ENCODE assay signal across 8 mouse cellular contexts in the genomic region with DNA sequence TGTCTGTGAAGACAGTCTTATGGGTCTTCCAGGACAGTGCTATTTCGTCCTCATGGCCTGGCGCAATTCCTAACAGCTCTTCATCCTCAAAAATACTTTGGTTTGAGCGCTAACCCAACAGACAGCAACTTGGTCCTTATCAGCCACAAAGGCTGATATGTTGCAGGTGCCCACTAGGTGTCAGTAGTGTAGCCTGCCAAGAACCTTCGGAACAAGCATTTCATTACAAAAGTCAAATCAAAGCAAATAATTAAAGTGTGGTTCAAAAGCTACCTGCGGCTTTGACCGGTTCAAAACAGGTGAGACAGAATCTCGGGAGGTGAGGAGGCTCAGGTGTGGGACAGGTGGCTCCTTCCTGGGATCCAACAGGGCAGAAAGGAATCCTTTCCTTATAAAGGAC. TPM values are rescaled to one million over a fixed set of nuclear protein-coding genes. Genes with fewer than 3 reads are reported as not detected.
DNase-seq lines count a peak whose midpoint lies in the region; ATAC-seq lines count a peak whose summit lies in the region.

Gene Slc9a4, plus strand, starts transcription at position 298 of the 400 bp plus-strand sequence.

- H3K4me2 ChIP-seq in liver, embryonic 11.5 days, result no peak within 1 kb of the TSS
- H3K4me2 ChIP-seq in forebrain, embryonic 13.5 days, result peak within 1 kb of the TSS; percentile 18; the same call in 1 of the 2 replicates
- peak within 1 kb of the TSS; percentile 44 for H3K4me2 ChIP-seq in intestine, embryonic 15.5 days (replicated peaks)
- H3K4me2 ChIP-seq in neural tube, embryonic 15.5 days, result peak within 1 kb of the TSS; percentile 46

- DNase-seq in liver, result peak; percentile 27
- DNase-seq in liver, embryonic 11.5 days (ENCODE audit: low spot score), result no peak
- DNase-seq in adipocyte (ENCODE audit: low spot score), result peak; percentile 55
- peak; percentile 29 for DNase-seq in left cerebral cortex, postnatal 4 days
- no peak for DNase-seq in testis, postnatal 10 days (ENCODE audit: low spot score)

- intact Hi-C loops in left cerebral cortex, postnatal 4 days (cut with DNase I), result loop anchor here (5.0 to 10.0 kb wide), 2 partner anchors 185 to 268 kb away; no protein-coding TSS in a partner anchor

- no peak for ATAC-seq in liver, embryonic 11.5 days (replicated peaks; ENCODE audit: low FRiP score)
- no peak for ATAC-seq in forebrain, embryonic 13.5 days
- ATAC-seq in intestine, embryonic 15.5 days, result peak; percentile 41; the same call in 1 of the 2 replicates
- no peak for ATAC-seq in neural tube, embryonic 15.5 days (ENCODE audit: low FRiP score)

- H3K36me3 ChIP-seq in liver, embryonic 11.5 days (ENCODE audit: control insufficient read depth, insufficient read depth, low read length), result no peaks in the 10 kb centered on the region
- no peaks in the 10 kb centered on the region for H3K36me3 ChIP-seq in forebrain, embryonic 13.5 days (ENCODE audit: poor library complexity, severe bottlenecking)
- no peaks in the 10 kb centered on the region for H3K36me3 ChIP-seq in intestine, embryonic 15.5 days
- no peaks in the 10 kb centered on the region for H3K36me3 ChIP-seq in neural tube, embryonic 15.5 days

- 0 out of 2 replicates have a peak, but pooled peaks cover 2% of the 10 kb centered on the region for H3K27me3 ChIP-seq in liver, embryonic 11.5 days (replicated peaks; ENCODE audit: control insufficient read depth, insufficient read depth, low read length)
- no peaks in the 10 kb centered on the region for H3K27me3 ChIP-seq in forebrain, embryonic 13.5 days
- H3K27me3 ChIP-seq in intestine, embryonic 15.5 days (replicated peaks), result no peaks in the 10 kb centered on the region
- H3K27me3 ChIP-seq in neural tube, embryonic 15.5 days (replicated peaks), result no peaks in the 10 kb centered on the region

- no peak within 1 kb of the TSS for H3K9ac ChIP-seq in liver, embryonic 11.5 days (ENCODE audit: low read depth, low read length)
- no peak within 1 kb of the TSS for H3K9ac ChIP-seq in forebrain, embryonic 13.5 days
- H3K9ac ChIP-seq in intestine, embryonic 15.5 days, result no peak within 1 kb of the TSS
- no peak within 1 kb of the TSS for H3K9ac ChIP-seq in neural tube, embryonic 15.5 days (replicated peaks)

- WGBS in liver, embryonic 11.5 days, result 14% methylated on average over 7 of the region's 7 CpGs
- 18% methylated on average over 7 of the region's 7 CpGs for WGBS in forebrain, embryonic 13.5 days
- WGBS in intestine, embryonic 15.5 days, result 14% methylated on average over 7 of the region's 7 CpGs
- 11% methylated on average over 7 of the region's 7 CpGs for WGBS in neural tube, embryonic 15.5 days

- H3K27ac ChIP-seq in liver, embryonic 11.5 days (ENCODE audit: low read depth, low read length), result no peak within 1 kb of the TSS
- no peak within 1 kb of the TSS for H3K27ac ChIP-seq in forebrain, embryonic 13.5 days
- H3K27ac ChIP-seq in intestine, embryonic 15.5 days, result no peak within 1 kb of the TSS
- H3K27ac ChIP-seq in neural tube, embryonic 15.5 days (replicated peaks), result no peak within 1 kb of the TSS

- no peaks in the 10 kb centered on the region for H3K4me1 ChIP-seq in liver, embryonic 11.5 days (replicated peaks; ENCODE audit: control insufficient read depth, insufficient read depth, low read length)
- no peaks in the 10 kb centered on the region for H3K4me1 ChIP-seq in forebrain, embryonic 13.5 days
- no peaks in the 10 kb centered on the region for H3K4me1 ChIP-seq in intestine, embryonic 15.5 days (replicated peaks)
- H3K4me1 ChIP-seq in neural tube, embryonic 15.5 days, result peaks cover 3% of the 10 kb centered on the region

- no peak within 1 kb of the TSS for H3K4me3 ChIP-seq in liver, embryonic 11.5 days (ENCODE audit: low read depth, low read length)
- H3K4me3 ChIP-seq in forebrain, embryonic 13.5 days, result no peak within 1 kb of the TSS
- H3K4me3 ChIP-seq in intestine, embryonic 15.5 days (replicated peaks), result no peak within 1 kb of the TSS
- 0 out of 2 replicates have a peak within 1 kb of the TSS, but pooled peaks have one; percentile 15 for H3K4me3 ChIP-seq in neural tube, embryonic 15.5 days (replicated peaks)

- no peaks in the 10 kb centered on the region for H3K9me3 ChIP-seq in liver, embryonic 11.5 days (ENCODE audit: control insufficient read depth, low read length)
- no peaks in the 10 kb centered on the region for H3K9me3 ChIP-seq in forebrain, embryonic 13.5 days (replicated peaks)
- H3K9me3 ChIP-seq in intestine, embryonic 15.5 days, result no peaks in the 10 kb centered on the region
- no peaks in the 10 kb centered on the region for H3K9me3 ChIP-seq in neural tube, embryonic 15.5 days (replicated peaks)

RNA-seq across cellular contexts. Expression of gene Slc9a4, which starts in this region (rescaled TPM):
- polyA plus RNA-seq in liver, embryonic 11.5 days (2014; fragmentation: Nextera tagmentation; extraction: Ambion mirVana), result not detected in 2 replicates
- not detected in 2 replicates for polyA plus RNA-seq in forebrain, embryonic 13.5 days (2015; fragmentation: Nextera tagmentation; extraction: Ambion mirVana)
- 0.11 TPM in 1 of 2 replicates, not detected in the other for polyA plus RNA-seq in intestine, embryonic 15.5 days (2015; fragmentation: Nextera tagmentation; extraction: Ambion mirVana)
- 1 to 10 TPM in 1 of 2 experiments, under 1 TPM in 1; 0.24 to 1.8 TPM for total RNA-seq in left cerebral cortex, postnatal 4 days (2021)
- polyA plus RNA-seq in neural tube, embryonic 15.5 days (2015; fragmentation: Nextera tagmentation; extraction: Ambion mirVana), result 0.09 and 0.10 TPM in 2 replicates

Comparison
In these comparisons a context has a peak if more than half of its experiments do, and no peak if none do; other contexts are left out.
1. DNase-seq: peak in liver (single experiment), adipocyte (single experiment) and left cerebral cortex, postnatal 4 days (single experiment); none in liver, embryonic 11.5 days (single experiment) and testis, postnatal 10 days (single experiment).
2. Peak in ATAC-seq and H3K4me2 ChIP-seq in intestine, embryonic 15.5 days; RNA of the gene not detected or under 1 TPM.